Mouse (Mus musculus) liver, embryonic 15.5 days (tissue): Measurements from ENCODE around the gene Dnah6. TPM values are rescaled to one million over a fixed set of nuclear protein-coding genes. Genes with fewer than 3 reads are reported as not detected.
A peak's percentile ranks its signal among the peaks of the same experiment; 100 is the strongest.

Experiments
- ATAC-seq: fragments of 200-750 bp; cut with Nextera tagmentation; 2 replicates; pipeline ENCODE4 v1.8.0; 2017; ENCODE audit warnings: moderate number of reproducible peaks, mild to moderate bottlenecking, moderate library complexity; ENCODE audit not compliant: insufficient read depth
- H3K27ac ChIP-seq: fragments of 300-500 bp; sonication (generic); replicated peaks from 2 replicates; pipeline ENCODE4 v1.5.1; 2015; ENCODE audit warnings: mild to moderate bottlenecking, inconsistent platforms
- H3K27me3 ChIP-seq: fragments of 300-500 bp; sonication (generic); 2 replicates; pipeline ENCODE4 v1.6.1; 2015; ENCODE audit warnings: mild to moderate bottlenecking, inconsistent platforms
- H3K36me3 ChIP-seq: fragments of 300-500 bp; sonication (generic); replicated peaks from 2 replicates; pipeline ENCODE4 v1.6.1; 2015; ENCODE audit warnings: moderate library complexity, mild to moderate bottlenecking, inconsistent platforms
- H3K4me1 ChIP-seq: fragments of 300-500 bp; sonication (generic); replicated peaks from 2 replicates; pipeline ENCODE4 v1.6.1; 2015; ENCODE audit warnings: inconsistent platforms
- H3K4me2 ChIP-seq: fragments of 300-500 bp; sonication (generic); 2 replicates; pipeline ENCODE4 v1.6.1; 2015; ENCODE audit warnings: moderate library complexity, mild to moderate bottlenecking, inconsistent platforms
- H3K4me3 ChIP-seq: fragments of 300-500 bp; sonication (generic); replicated peaks from 2 replicates; pipeline ENCODE4 v1.5.1; 2015; ENCODE audit warnings: mild to moderate bottlenecking, inconsistent platforms
- H3K9ac ChIP-seq: fragments of 300-500 bp; sonication (generic); 2 replicates; pipeline ENCODE4 v1.6.1; 2015; ENCODE audit warnings: moderate library complexity, mild to moderate bottlenecking, inconsistent platforms
- H3K9me3 ChIP-seq: fragments of 300-500 bp; sonication (generic); replicated peaks from 2 replicates; pipeline ENCODE4 v1.6.1; 2016; ENCODE audit warnings: inconsistent platforms
- WGBS: fragments of 180-500 bp; shearing (Covaris S2); methylation state at CpG from one replicate; pipeline ENCODE4 v1.1.7; 2015; ENCODE audit warnings: mixed read lengths; ENCODE audit not compliant: insufficient replicate concordance; 5-methylcytosine and 5-hydroxymethylcytosine counted together
- polyA plus RNA-seq: library from polyadenylated mRNA; unstranded; fragments of >200 nt; fragmentation: Nextera tagmentation; extraction: Ambion mirVana; gene quantifications from 2 replicates; pipeline ENCODE4 v1.2.1, GENCODE M21; 2015

Gene Dnah6
- polyA plus RNA-seq, 1 experiment from 2014 or later, result 0.01 TPM

DNA sequence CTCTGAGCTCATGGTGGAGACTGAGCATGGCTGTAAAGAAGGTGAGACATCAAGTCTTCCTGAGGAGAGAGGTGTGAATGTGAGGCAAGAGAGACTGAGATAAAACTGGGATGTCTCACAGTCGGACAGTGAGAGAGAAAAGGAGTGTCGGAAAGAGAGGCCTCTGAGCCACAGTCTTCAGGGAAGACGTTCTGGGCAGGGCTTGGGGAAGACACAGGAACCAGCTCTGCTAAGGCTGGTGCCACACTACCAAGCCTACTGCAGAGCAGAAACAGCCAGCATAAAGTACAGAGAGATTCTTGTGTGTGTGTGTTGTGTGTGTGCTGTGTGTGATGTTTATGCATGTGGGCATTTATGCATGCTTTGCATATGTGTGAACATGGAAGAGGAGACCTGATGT, 156.9 kb downstream of the Dnah6 start:
- Histone ChIP-seq H3K4me1 (no peaks in the 10 kb centered on the region), H3K27ac (no peak overlapping the region), H3K9me3 (no peaks in the 10 kb centered on the region), H3K4me2 (no peak overlapping the region), H3K27me3 (no peaks in the 10 kb centered on the region), H3K36me3 (no peaks in the 10 kb centered on the region), H3K9ac (no peak overlapping the region), H3K4me3 (no peak overlapping the region)
- no peak for ATAC-seq
- 72% methylated on average over 3 of the region's 3 CpGs for WGBS

DNA sequence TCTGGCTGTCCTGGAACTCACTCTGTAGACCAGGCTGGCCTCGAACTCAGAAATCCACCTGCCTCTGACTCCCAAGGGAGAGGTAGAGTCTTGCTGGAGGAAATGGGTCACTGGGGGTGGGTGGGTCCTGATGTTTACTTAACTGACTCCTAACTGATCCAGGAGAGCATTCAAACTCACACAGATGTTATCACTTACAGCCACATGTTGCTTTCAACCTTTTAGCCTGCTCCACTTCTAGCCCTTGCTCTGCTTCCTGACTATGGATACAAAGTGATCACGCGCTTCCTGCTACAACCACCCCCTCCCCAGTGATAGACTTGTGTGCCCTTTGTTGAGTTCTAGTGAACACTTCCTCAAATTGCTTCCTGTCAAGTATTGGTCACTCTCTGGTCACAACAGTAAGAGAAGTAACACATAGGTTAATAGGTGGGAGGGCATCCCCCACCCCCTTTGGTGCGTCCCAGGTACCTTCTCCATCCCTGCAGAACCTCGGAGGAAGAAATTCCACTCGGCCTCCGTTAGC, 161.8 kb downstream of the Dnah6 start:
- no peak overlapping the region for H3K27ac ChIP-seq
- no peaks in the 10 kb centered on the region for H3K36me3 ChIP-seq
- 0 out of 2 replicates have a peak, but pooled peaks have one; percentile 12 for ATAC-seq
- H3K4me2 ChIP-seq, result no peak overlapping the region
- H3K4me3 ChIP-seq, result no peak overlapping the region
- H3K9me3 ChIP-seq, result no peaks in the 10 kb centered on the region
- no peaks in the 10 kb centered on the region for H3K4me1 ChIP-seq
- no peak overlapping the region for H3K9ac ChIP-seq
- WGBS, result 44% methylated on average over 7 of the region's 7 CpGs
- no peaks in the 10 kb centered on the region for H3K27me3 ChIP-seq

DNA sequence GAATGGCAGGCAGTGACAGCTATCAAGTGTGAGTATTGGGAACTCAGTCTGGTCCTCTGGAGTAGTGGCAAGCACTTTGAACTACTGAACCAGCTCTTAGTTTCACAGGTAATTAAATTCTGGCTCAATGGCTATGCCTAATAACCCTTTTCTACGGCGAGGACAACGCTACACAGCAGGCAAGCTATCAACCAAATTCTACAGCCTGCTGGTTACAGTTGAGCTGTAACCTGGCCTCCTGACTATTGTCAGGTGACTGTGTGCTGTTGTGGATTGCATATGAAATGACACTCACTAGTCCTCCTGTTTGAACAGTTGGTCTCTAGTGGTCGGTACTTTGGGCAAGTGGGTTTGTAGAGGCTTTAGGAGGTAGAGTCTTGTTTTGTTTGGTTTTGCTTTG, 162.3 kb downstream of the Dnah6 start:
- H3K9ac ChIP-seq, result no peak overlapping the region
- no peaks in the 10 kb centered on the region for H3K27me3 ChIP-seq
- H3K36me3 ChIP-seq, result no peaks in the 10 kb centered on the region
- no peak for ATAC-seq
- no peaks in the 10 kb centered on the region for H3K9me3 ChIP-seq
- WGBS, result 74% methylated on average over 4 of the region's 4 CpGs
- no peak overlapping the region for H3K27ac ChIP-seq
- no peaks in the 10 kb centered on the region for H3K4me1 ChIP-seq
- H3K4me3 ChIP-seq, result no peak overlapping the region
- H3K4me2 ChIP-seq, result no peak overlapping the region

DNA sequence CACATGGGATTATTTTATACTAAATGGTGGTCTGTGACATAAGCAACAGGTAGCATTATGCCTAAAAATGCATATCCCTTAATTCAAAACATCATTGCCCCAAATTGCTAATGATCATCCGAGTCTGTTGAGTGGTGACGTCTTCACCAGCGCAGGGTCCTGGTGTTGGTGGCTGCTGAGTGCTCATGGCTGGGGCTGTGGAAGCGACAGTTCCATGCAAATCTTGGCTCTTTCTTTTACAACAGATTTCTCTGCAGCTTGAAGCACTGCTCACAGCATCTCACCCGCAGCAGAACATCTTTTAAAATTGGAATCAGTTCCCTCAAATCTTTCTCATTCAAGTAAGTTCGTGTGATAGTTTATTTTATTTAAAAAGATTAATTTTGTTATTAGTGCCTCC, 166.1 kb downstream of the Dnah6 start:
- 73% methylated on average over 6 of the region's 6 CpGs for WGBS
- Histone ChIP-seq H3K27ac (no peak overlapping the region), H3K4me3 (no peak overlapping the region), H3K4me2 (no peak overlapping the region), H3K4me1 (no peaks in the 10 kb centered on the region), H3K9me3 (no peaks in the 10 kb centered on the region), H3K36me3 (no peaks in the 10 kb centered on the region), H3K27me3 (no peaks in the 10 kb centered on the region), H3K9ac (no peak overlapping the region)
- no peak for ATAC-seq

DNA sequence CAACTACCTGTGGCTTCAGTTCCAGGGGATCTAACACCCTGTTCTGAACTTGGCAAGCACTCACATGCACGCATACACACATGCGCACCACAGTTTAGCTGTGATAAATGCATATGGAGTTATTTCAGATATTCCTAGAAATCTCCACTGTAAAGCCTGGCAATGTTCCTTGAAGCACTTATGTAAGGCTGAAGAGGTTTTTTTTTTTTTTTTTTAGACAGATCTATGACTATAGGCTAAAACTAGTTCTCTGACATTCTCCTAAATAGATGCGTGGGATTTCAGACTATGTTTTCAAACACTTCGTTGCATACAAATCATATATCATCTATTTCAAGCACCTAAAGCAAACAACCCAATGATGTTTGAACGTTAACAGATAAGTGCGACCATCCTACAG, 166.6 kb downstream of the Dnah6 start:
- Histone ChIP-seq H3K27me3 (no peaks in the 10 kb centered on the region), H3K4me3 (no peak overlapping the region), H3K9ac (no peak overlapping the region), H3K4me2 (no peak overlapping the region), H3K27ac (no peak overlapping the region), H3K36me3 (no peaks in the 10 kb centered on the region), H3K9me3 (no peaks in the 10 kb centered on the region), H3K4me1 (no peaks in the 10 kb centered on the region)
- no peak for ATAC-seq
- 76% methylated on average over 6 of the region's 6 CpGs for WGBS

DNA sequence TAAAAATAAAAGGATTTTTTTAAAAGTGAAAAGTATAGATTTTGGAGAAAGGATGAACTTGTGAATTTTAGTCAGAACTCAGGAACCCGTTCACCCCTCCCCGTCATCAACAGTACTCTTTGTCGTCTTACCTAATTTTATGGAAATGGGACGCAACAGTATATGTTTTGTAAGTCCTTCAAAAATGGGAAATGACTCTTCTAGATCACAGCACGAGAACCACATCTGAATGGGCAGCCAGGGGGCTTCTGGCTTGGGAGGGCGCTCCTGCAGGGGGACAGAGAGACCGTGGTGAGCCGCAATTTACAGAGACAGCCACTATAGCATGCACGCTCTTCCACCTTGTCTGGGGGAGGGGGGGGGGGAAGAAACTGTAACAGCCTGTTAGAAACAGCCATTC, 167.9 kb downstream of the Dnah6 start:
- no peaks in the 10 kb centered on the region for H3K9me3 ChIP-seq
- H3K4me2 ChIP-seq, result no peak overlapping the region
- H3K4me1 ChIP-seq, result no peaks in the 10 kb centered on the region
- no peaks in the 10 kb centered on the region for H3K27me3 ChIP-seq
- no peak overlapping the region for H3K4me3 ChIP-seq
- no peak overlapping the region for H3K27ac ChIP-seq
- H3K9ac ChIP-seq, result no peak overlapping the region
- WGBS, result 77% methylated on average over 9 of the region's 9 CpGs
- no peaks in the 10 kb centered on the region for H3K36me3 ChIP-seq
- no peak for ATAC-seq

DNA sequence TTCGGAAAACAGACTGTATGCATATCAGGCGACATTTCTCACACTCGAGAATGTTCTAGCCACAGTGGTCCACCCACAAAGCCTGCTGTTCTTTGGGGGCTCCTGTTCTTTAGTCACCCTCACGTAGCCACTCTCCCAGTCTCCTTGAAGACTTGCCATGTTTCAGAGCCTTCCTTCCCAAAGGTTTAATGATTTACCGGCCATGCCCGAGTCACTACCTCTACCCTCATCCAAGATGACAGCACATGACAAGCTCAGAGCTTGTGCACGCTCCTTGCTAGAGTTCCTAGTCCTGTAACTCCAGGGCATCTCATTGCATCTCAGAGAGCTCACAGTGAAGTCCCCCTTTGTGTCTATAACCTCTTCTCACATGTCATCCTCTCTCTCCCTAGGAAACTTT, 174.2 kb downstream of the Dnah6 start:
- Histone ChIP-seq H3K4me2 (no peak overlapping the region), H3K27ac (no peak overlapping the region), H3K9me3 (no peaks in the 10 kb centered on the region), H3K4me1 (no peaks in the 10 kb centered on the region), H3K9ac (no peak overlapping the region), H3K27me3 (no peaks in the 10 kb centered on the region), H3K36me3 (no peaks in the 10 kb centered on the region), H3K4me3 (no peak overlapping the region)
- WGBS, result 56% methylated on average over 7 of the region's 7 CpGs
- ATAC-seq, result no peak

DNA sequence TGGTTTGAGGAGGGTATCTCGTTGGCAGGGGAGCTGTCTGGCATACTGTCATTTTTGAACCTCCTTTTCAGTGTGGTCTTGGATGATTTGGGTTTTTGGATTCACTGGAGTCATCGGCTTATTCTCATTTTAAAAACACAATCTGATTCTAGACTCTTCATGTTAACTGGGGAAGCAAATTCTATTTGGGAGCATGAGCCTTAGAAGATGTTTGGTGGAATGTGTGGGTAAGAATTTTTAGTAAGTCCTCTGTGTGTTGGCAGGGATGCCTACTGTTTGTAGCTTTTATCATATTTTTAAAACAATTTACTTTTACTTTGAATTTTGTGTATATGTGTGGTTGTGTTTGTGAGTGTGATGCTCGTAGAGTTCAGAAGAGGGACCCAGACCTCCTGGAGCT, 175.5 kb downstream of the Dnah6 start:
- Histone ChIP-seq H3K9ac (no peak overlapping the region), H3K4me1 (no peaks in the 10 kb centered on the region), H3K9me3 (no peaks in the 10 kb centered on the region), H3K27ac (no peak overlapping the region), H3K27me3 (no peaks in the 10 kb centered on the region), H3K36me3 (no peaks in the 10 kb centered on the region), H3K4me2 (no peak overlapping the region), H3K4me3 (no peak overlapping the region)
- WGBS, result 49% methylated on average over 3 of the region's 3 CpGs
- no peak for ATAC-seq

DNA sequence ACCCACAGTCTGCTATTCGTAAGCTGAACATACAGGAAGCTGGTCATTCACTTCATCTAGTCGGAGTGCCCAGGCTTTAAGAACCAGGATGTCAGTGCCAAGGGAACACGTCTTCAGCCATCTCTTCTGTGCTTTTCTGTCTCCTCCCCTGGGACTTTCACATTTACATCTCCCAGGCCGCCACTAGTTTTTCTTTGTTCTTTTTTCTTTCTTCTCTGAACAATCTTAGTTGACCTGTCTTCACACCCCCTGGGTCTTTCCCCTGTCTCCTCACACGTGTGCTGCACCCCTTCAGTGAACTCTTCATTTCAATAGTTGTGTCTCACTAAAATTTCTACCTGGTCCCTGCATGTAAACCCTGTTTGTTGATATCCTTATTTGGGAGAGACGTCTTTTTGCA, 179.2 kb downstream of the Dnah6 start:
- WGBS, result 59% methylated on average over 6 of the region's 6 CpGs
- no peaks in the 10 kb centered on the region for H3K27me3 ChIP-seq

DNA sequence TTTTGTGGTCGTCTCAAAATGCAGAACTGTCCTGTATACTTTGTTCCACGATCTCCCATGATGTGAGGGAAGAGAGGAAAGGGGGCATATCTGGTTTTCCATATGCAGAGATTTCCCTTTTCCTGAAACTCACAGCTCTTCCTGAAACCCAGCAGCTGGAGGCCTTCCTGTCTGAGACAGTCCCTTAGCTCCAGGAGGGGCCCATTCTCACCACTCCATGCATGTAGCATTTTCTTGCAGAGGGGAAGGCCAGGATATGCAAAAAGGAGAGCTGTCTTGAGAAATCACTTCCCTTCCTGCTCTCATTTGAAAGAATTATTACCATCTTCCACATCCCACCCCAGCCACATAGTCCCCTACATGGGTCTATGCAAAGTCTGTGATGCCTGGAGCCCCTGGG, 183.2 kb downstream of the Dnah6 start:
- Histone ChIP-seq H3K27me3 (no peaks in the 10 kb centered on the region), H3K9me3 (no peaks in the 10 kb centered on the region), H3K4me2 (no peak overlapping the region), H3K4me3 (no peak overlapping the region), H3K36me3 (no peaks in the 10 kb centered on the region), H3K27ac (no peak overlapping the region), H3K4me1 (no peaks in the 10 kb centered on the region), H3K9ac (no peak overlapping the region)
- 34% methylated on average over 2 of the region's 2 CpGs for WGBS
- no peak for ATAC-seq

More for the DNA sequence above, 179.2 kb downstream of the Dnah6 start:
- H3K4me2 ChIP-seq, result no peak overlapping the region
- no peak overlapping the region for H3K27ac ChIP-seq
- no peaks in the 10 kb centered on the region for H3K36me3 ChIP-seq
- no peak overlapping the region for H3K4me3 ChIP-seq
- H3K9ac ChIP-seq, result no peak overlapping the region
- H3K9me3 ChIP-seq, result no peaks in the 10 kb centered on the region
- H3K4me1 ChIP-seq, result no peaks in the 10 kb centered on the region
- no peak for ATAC-seq

DNA sequence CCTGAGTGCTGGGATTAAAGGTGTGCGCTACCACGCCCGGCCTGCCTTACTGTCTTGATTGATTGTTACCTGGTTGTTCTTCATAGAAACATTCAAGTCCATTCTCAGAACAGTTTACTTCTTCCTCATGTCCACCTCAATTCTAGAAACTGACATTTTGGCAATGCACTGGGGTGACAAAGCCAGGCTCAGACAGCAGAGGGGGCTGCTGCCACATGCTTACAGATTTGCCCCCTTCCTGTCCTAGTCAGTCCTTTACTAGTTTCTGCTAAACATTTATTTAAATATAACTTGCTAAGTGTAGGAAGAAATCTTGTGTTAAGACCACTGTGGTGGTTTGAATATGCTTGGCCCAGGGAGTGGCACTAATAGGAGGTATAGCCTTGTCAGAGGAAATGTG, 192.6 kb downstream of the Dnah6 start:
- H3K27ac ChIP-seq, result no peak overlapping the region
- H3K4me1 ChIP-seq, result no peaks in the 10 kb centered on the region
- H3K27me3 ChIP-seq, result no peaks in the 10 kb centered on the region
- H3K4me2 ChIP-seq, result no peak overlapping the region
- H3K9ac ChIP-seq, result no peak overlapping the region
- WGBS, result 78% methylated on average over 3 of the region's 3 CpGs
- no peak overlapping the region for H3K4me3 ChIP-seq
- ATAC-seq, result no peak
- no peaks in the 10 kb centered on the region for H3K36me3 ChIP-seq
- no peaks in the 10 kb centered on the region for H3K9me3 ChIP-seq

DNA sequence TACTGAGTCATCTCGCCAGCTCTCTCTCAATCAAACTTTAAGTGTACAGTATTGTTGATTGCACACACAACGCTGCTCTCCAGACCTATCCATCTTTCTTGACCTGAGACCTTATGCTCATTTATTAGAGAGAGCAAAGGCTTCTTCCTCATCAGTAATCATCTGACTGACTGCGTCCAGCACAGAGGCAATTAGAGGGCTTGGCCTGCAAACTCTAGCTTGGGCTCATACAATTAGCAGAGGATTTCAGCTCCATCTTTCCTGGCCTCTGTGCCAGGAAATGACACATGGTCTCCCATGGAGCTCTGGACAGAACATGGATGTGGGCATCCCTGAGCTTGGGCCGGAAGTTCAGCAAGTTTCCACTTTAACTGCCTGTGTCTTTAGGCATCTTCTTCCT, 193.6 kb downstream of the Dnah6 start:
- Histone ChIP-seq H3K27me3 (no peaks in the 10 kb centered on the region), H3K4me2 (no peak overlapping the region), H3K4me1 (no peaks in the 10 kb centered on the region), H3K27ac (no peak overlapping the region), H3K9me3 (no peaks in the 10 kb centered on the region), H3K36me3 (no peaks in the 10 kb centered on the region), H3K4me3 (no peak overlapping the region), H3K9ac (no peak overlapping the region)
- no peak for ATAC-seq
- 62% methylated on average over 4 of the region's 4 CpGs for WGBS
